Mouse (Mus musculus) erythroblast, embryonic 14.5 days (primary cell): Measurements from ENCODE around the gene Rgs7bp.

ENCODE experiments used
- GATA1 ChIP-seq: IDR thresholded peaks from 2 replicates; pipeline ENCODE4 v1.6.1; 2012; ENCODE audit warnings: low read length, inconsistent platforms, mixed read lengths
- TAL1 ChIP-seq: IDR thresholded peaks from 3 replicates; pipeline ENCODE4 v1.6.1; 2012; ENCODE audit warnings: low read length, inconsistent platforms, mixed read lengths

GRCm38 (mm10) chr13:105081862-105082261 is 27.1 kb upstream of the Rgs7bp start, which contains the start of gene 4933425L06Rik:
- TF ChIP-seq GATA1 (no peak), TAL1 (no peak)
